Mouse (Mus musculus) ES-CJ7 (cell line): ENCODE data around the gene Disp2.
A peak's percentile ranks its signal among the peaks of the same experiment; 100 is the strongest.

ENCODE experiments used
- DNase-seq: peaks from one replicate; pipeline ENCODE4 v3.0.0; 2011; ENCODE audit warnings: low read depth, low spot score

Disp2 gene

DNA sequence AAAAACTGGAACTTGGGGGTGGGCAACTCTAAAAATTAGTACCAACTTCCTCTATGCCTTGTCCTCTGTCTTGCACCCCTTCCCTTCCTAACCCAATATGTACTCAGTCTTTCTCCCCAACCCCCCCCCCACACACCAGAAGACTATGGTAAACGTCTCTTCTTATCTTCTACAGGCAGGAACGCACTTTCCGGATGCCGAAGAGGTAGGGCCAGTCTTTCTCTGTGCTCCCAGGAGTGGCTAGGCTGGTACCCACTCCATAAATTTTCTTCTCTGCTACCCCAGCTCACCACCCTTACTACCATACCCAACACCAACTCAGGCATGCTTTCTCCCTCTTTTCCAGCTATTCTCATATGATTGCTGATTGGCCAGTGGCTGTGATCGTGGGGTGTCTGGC lies 7.0 kb downstream of the Disp2 start:
- DNase-seq = no peak

DNA sequence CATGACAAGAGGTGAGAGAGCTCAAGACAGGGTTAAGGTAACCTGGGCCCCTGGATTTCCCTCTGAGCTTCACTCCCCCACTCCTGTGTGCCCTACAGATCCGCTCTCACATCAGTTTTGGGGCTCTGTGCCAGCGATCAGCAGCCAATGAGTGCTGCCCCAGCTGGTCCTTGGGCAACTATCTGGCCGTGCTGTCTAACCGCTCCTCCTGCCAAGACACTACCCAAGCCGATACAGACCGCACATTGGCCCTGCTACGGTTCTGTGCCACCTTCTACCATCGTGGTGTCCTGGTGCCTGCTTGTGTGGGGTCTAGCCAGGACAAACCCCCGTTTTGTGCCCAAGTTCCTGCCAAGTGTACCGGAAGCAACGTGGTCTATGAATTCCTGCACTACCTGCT lies 10.0 kb downstream of the Disp2 start:
- DNase-seq = no peak

GRCm38 (mm10) chr2:118790221-118790550 lies 10.7 kb downstream of the Disp2 start:
- no peak for DNase-seq

- peak; percentile 89 for DNase-seq
Observed at GRCm38 (mm10) chr2:118790551-118791525, 11.3 kb downstream of the Disp2 start.

DNA sequence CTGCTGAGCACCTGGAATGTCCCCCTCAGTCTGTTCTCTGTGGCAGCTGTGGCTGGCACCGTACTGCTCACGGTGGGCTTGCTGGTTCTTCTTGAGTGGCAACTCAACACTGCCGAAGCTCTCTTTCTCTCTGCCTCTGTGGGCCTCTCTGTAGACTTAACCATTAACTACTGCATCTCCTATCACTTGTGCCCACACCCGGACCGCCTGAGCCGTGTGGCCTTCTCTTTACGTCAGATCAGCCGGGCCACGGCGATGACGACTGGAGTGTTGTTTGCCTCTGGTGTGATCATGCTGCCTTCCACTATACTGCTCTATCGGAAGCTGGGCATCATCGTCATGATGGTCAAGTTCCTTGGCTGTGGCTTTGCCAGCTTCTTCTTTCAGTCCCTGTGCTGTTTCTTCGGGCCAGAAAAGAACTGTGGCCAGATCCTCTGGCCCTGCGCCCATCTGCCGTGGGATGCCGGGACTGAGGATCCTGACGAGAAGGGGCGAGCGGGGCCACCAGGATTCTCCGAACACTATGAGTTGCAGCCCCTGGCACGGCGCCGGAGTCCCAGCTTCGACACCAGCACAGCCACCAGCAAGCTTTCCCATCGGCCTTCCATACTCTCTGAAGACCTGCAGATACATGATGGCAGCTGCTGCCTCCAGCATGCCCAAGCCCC lies 12.2 kb downstream of the Disp2 start:
- DNase-seq = no peak

- no peak for DNase-seq
Observed at GRCm38 (mm10) chr2:118792259-118792613, 12.7 kb downstream of the Disp2 start.

- no peak for DNase-seq
Observed at GRCm38 (mm10) chr2:118793636-118794035, 14.1 kb downstream of the Disp2 start.

DNA sequence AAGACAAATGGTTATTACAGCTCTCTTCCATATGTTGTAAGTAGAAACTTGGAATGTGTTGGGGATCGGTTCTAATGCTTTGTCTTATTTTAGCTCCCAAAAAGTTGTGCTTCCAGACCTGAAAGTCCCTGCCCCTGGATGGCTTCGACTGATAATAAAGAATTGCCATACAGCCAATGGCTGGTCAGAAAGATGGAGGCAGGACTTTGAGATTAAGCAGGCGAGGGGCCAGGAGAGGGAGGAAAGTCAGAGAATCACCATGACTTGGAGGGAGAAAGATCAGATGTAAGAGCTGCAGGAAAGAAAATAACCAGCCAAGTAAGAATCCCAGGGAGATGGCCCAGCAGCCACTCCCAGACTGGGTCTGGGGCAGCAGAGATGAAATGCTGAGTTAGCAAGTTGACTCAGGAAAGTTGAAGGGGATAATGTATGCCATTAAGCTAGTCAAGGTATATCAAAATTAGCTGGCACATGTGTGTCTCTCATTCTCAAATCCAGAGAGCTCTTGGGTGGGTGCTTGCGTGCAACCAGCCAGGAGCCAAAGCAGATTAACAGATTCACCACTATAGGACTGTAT lies 23.1 kb downstream of the Disp2 start:
- no peak for DNase-seq

- no peak for DNase-seq
Observed at GRCm38 (mm10) chr2:118804474-118804873, 25.0 kb downstream of the Disp2 start.

DNA sequence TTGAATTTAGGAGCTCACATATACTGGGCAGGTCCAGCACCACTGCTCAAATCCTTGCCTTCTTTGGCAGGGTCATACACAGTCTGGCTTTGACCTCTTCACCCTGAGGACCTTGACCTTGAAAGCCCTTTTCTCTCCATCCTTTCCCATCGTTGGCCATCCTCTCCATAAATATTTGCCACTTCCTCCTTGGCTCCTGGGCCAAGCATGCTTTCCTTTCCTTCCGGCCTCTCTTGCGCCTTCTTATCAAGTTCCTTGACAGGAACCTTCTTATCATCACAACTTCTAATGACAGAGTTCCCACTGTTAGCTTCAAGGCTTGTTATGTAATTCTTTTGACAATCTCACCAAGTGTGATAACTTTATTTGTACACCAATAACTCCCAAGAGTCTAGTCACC lies 25.6 kb downstream of the Disp2 start:
- DNase-seq = no peak

DNA sequence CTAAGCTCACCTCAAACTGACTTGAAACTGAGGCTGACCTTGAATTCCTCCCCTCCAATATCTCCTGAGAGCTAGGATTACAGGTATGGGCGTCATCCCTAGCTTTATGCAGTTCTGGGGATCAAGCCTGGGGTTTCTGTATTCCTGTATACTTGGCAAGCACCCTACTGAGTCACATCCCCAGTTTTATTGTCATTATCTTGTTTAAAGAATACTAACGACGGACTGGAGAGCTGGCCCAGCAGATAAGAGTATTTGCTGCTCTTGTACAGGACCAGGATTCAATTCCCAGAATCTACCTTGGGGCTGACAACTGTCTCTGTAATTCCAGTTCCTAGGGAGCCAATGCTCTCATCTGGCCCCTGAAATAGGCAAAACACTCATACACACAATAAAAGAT lies 26.2 kb downstream of the Disp2 start:
- DNase-seq = no peak

DNA sequence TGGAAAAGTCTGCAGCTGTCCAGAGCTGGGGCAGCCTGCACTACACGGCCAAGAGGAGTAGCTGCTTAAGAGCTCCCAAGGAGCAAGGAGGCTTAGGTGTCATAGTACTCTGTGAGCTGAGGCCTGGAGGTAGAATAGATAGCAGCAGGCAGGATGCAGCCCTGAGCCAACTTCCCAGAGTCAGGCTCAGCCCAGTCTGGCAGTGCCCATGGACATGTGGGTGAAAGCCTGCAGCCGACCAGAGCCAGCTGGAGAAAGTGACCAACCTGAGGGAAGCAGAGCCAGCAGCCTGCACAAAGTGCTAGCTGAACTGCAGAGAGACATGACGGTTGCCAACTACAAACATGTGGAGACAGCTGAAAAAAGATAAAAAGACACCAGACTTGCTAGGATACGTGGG lies 27.3 kb downstream of the Disp2 start:
- DNase-seq = no peak

GRCm38 (mm10) chr2:118810861-118811260 lies 31.3 kb downstream of the Disp2 start:
- no peak for DNase-seq

DNA sequence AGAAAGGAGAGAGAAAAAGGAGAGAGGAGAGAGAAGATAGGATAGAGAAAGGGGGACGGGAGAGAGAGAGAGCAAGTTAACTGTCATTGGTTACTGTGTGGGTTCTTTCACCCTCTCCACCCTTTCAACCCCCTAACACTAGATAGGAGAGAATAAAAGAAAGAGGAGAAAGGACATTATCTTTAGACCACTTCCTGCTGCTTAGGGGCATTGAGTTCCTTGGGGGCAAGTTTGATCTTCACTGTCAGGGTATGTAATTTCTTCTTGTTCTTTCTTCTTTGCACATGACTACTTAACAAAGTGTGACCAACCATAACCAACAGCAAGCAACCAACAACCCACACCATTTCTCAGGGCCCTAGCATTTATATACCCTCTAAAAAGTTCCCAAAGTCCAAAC lies 33.2 kb downstream of the Disp2 start:
- no peak for DNase-seq

DNA sequence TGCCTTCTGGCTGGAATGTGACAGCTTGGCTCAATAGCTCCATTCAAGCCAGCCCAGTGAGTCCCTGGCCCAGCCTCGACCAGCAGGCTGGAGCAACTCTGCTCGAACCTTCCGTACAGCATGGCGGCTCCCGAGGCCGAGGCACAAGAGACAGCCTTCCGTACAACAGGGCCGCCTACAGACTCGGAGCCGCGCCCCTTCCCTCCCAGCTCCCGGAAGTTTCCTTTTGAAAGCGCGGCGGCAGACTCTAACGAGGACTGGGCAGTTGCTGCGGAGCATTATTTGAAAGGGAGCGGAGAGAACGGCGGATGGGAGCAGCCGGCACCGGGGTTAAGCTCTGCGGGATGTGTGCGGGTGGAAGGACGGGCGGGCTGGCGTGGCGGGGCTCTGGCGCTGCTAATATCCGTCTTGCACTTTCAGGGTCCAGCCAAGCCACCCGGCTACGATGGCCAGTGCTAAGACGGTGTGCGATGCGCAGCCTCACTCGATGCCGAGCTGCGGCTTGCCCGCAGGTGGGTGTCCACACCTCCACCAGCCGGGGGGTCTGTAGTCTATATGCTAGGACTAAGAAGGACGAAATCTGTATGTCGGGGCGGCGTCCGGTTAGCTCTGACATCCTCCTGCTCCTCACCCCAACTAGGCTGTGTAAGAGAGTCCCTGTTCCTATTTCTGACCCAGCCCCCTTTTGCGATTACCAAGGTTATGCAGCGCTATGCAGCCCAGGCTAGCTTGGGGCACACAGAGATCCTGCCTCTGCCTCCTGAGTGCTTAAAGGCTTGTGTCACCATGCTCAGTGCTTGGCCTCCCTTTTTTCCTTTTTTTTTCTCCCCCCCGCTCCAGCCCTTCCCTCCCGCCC lies 34.7 kb downstream of the Disp2 start, which contains the start of gene Knstrn:
Gene Knstrn (plus strand): TSS at position 23 of the 856 bp plus-strand sequence.
- peak; percentile 90 for DNase-seq

DNA sequence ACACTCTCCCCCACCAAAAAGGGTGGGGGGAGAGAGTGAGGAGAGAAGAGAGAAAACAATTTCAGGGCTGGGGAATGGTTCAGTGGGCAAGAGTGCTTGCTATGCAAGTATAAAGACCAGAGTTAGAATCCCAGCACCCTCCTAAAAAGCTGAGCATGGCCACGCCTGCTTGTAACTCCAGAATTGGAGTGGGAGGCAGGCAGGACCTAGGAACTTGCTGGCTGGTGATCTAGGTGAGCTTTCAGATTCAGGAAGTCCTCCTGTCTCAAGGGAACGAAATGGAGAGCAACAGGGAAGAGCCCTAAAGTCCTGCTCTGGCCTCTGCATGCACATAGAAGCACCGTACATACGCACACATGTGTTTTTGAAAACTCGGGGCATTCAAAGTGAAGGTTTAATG lies 43.3 kb downstream of the Disp2 start:
- DNase-seq = no peak

DNA sequence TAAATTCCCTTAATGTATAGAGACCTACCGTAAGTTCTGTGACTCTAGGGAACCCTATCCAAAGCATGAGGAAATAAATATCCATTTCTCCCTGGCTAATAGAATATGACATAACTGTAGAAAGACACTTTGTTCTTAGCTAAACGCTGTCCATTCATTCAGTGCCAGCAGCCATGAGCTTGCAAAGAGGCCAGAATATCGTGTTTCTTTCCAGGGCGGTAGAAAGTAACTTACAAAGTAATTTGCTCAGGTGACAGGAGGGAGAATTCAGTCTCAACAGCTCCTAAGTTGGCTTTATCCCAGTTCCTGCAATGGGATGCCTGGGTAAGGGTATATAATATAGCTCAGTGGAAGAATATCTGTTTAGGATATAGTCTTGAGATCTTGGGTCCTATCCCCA lies 44.9 kb downstream of the Disp2 start:
- no peak for DNase-seq

DNA sequence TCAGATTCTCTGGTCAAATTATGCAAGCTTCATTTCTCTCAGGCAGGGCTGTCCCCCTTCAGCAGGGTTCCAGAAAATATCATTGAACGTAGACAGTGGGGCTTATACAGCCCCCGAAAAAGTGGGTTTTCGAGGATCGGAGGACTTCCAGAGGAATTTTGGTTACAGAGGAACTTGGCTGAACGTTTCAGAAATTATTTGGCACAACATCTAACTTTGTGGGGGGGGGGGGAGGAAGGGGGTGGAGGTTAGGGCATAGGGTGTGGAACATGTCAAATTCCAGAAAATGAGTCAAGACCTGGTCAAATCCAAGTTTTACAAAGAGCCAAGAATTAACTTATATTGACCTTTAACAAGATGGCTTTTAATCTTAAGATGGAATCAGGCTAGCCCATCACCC lies 49.6 kb downstream of the Disp2 start:
- DNase-seq = no peak

DNA sequence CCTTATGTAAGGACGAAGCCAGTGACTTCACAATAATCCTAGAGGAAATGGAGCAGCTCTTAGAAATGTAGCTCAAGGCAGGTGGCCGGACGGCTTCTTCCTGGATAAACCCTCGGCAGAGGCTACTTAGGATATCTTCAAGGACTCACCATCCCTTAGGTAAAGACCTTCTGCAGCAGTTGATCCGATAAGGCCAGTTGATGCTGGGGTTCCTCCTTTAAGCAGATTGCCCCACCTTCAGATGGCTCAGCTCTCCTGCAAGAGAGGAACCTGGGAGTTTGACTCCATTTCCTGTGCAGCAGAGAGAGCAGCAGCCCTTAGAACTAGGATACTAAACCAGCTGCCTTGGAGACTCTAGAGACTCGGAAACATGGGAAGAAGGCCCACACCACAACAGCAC lies 54.5 kb downstream of the Disp2 start:
- no peak for DNase-seq

- no peak for DNase-seq
Observed at GRCm38 (mm10) chr2:118835115-118835514, 55.6 kb downstream of the Disp2 start.

DNA sequence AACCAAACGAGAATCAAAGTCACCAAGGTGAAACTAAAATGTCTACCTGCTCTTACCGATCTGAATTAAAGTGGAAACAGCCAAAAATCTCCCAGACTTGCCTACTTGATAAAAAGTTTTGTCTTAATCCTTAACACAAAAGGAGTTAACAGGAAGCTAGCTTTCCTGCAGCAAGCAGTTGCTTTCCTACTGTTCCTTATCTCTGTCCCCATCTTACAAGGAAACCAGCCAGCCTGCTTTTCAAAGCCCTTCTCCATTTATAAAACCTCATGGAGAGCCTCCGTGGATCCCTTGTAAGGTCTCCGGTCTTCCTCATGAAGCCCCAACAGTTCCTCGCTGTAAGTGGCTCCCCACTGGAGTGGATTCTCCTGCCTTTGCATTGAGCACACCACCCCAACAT lies 58.8 kb downstream of the Disp2 start:
- DNase-seq = no peak

- DNase-seq = no peak
Observed at GRCm38 (mm10) chr2:118841186-118841585, 61.7 kb downstream of the Disp2 start.
